Mouse (Mus musculus): Measurements from ENCODE around the gene Kcnd2. TPM values are rescaled to one million over a fixed set of nuclear protein-coding genes. Genes with fewer than 3 reads are reported as not detected.

Gene Kcnd2
- polyA plus RNA-seq, 1 experiment from 2014 or later, result 1.5 TPM

- Histone ChIP-seq H3K9ac (ENCODE audit: low read length) (no peak overlapping the region), H3K4me3 (ENCODE audit: low read length) (no peak overlapping the region), H3K27me3 (ENCODE audit: control insufficient read depth, insufficient read depth, low read length) (no peaks in the 10 kb centered on the region), H3K4me2 (ENCODE audit: low read depth, low read length) (no peak overlapping the region), H3K9me3 (replicated peaks; ENCODE audit: control insufficient read depth, low read length) (no peaks in the 10 kb centered on the region), H3K27ac (ENCODE audit: low read length) (no peak overlapping the region), H3K36me3 (ENCODE audit: control insufficient read depth, insufficient read depth) (peaks cover 9% of the 10 kb centered on the region; the same call in 1 of the 2 replicates), H3K4me1 (ENCODE audit: control insufficient read depth, insufficient read depth, low read length) (no peaks in the 10 kb centered on the region)
- WGBS, result 77% methylated on average over 12 of the region's 12 CpGs
- ATAC-seq (replicated peaks; ENCODE audit: extremely low read depth, insufficient read depth, low FRiP score), result no peak
Measured at GRCm38 (mm10) chr6:21767787-21768221, 552.5 kb downstream of the Kcnd2 start.

GRCm38 (mm10) chr6:21768745-21769446 lies 553.6 kb downstream of the Kcnd2 start:
- no peak for ATAC-seq (replicated peaks; ENCODE audit: extremely low read depth, insufficient read depth, low FRiP score)
- no peak overlapping the region for H3K4me3 ChIP-seq (ENCODE audit: low read length)
- H3K4me2 ChIP-seq (ENCODE audit: low read depth, low read length), result no peak overlapping the region
- 69% methylated on average over 9 of the region's 9 CpGs for WGBS
- no peak overlapping the region for H3K27ac ChIP-seq (ENCODE audit: low read length)
- peaks cover 9% of the 10 kb centered on the region; the same call in 1 of the 2 replicates for H3K36me3 ChIP-seq (ENCODE audit: control insufficient read depth, insufficient read depth)
- H3K9me3 ChIP-seq (replicated peaks; ENCODE audit: control insufficient read depth, low read length), result no peaks in the 10 kb centered on the region
- H3K4me1 ChIP-seq (ENCODE audit: control insufficient read depth, insufficient read depth, low read length), result no peaks in the 10 kb centered on the region
- no peak overlapping the region for H3K9ac ChIP-seq (ENCODE audit: low read length)
- no peaks in the 10 kb centered on the region for H3K27me3 ChIP-seq (ENCODE audit: control insufficient read depth, insufficient read depth, low read length)

DNA sequence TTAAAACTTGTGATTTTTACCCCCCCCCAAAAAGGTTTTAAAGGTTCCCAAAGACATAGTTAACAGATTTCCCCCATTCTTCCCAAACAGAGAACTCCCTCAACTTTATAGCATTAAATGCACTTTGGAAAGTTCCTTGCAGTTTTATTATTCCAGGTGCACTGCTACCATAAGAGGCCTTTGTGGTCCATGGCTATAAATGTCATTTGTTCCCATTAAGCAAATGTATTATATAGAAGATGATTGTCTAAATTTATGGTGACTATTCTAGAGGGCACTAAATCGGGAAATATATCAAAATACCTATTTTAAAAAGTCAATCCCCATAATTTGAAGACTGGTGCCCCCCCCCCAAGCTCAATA lies 554.1 kb downstream of the Kcnd2 start:
- Histone ChIP-seq H3K27me3 (ENCODE audit: control insufficient read depth, insufficient read depth, low read length) (no peaks in the 10 kb centered on the region), H3K4me2 (ENCODE audit: low read depth, low read length) (no peak overlapping the region), H3K9me3 (replicated peaks; ENCODE audit: control insufficient read depth, low read length) (no peaks in the 10 kb centered on the region), H3K27ac (ENCODE audit: low read length) (no peak overlapping the region), H3K4me3 (ENCODE audit: low read length) (no peak overlapping the region), H3K36me3 (ENCODE audit: control insufficient read depth, insufficient read depth) (peaks cover 9% of the 10 kb centered on the region; the same call in 1 of the 2 replicates), H3K9ac (ENCODE audit: low read length) (no peak overlapping the region), H3K4me1 (ENCODE audit: control insufficient read depth, insufficient read depth, low read length) (no peaks in the 10 kb centered on the region)
- WGBS, result 94% methylated on average over 1 of the region's 1 CpGs
- ATAC-seq (replicated peaks; ENCODE audit: extremely low read depth, insufficient read depth, low FRiP score), result no peak

DNA sequence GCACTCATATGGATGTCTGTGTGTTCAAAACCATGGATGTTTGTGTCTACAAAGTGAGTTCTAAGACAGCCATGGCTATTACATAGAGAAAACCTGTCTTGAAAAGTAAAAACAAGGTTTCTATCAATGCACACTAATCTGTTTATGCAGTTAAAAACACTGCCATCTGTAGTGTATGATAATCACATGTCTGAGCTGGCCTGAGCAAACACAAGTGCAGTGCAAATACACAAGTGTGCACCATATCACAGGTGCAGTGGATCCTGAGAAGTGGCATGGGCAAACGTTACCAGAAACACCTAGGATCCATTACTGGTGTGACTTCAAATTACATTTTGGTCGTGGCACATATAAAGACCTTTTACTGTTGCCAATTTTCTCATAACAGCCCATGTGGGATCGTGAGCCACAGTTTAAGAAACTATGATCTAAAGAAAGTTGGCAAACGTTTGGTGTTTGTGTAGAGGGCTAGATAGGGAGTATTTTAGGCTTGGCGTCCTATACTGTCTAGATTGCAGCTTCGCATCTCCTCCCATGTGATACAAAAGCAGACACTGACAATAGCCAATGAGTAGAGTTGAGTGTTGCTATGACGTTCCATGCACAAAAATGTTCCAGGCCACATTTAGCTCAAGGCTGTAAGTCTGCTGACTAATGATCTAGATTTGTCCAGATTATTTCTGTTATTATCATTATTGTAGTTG lies 559.1 kb downstream of the Kcnd2 start:
- ATAC-seq (replicated peaks; ENCODE audit: extremely low read depth, insufficient read depth, low FRiP score), result no peak
- H3K4me1 ChIP-seq (ENCODE audit: control insufficient read depth, insufficient read depth, low read length), result no peaks in the 10 kb centered on the region
- H3K27me3 ChIP-seq (ENCODE audit: control insufficient read depth, insufficient read depth, low read length), result no peaks in the 10 kb centered on the region
- H3K9ac ChIP-seq (ENCODE audit: low read length), result no peak overlapping the region
- no peak overlapping the region for H3K27ac ChIP-seq (ENCODE audit: low read length)
- no peaks in the 10 kb centered on the region for H3K9me3 ChIP-seq (replicated peaks; ENCODE audit: control insufficient read depth, low read length)
- no peak overlapping the region for H3K4me3 ChIP-seq (ENCODE audit: low read length)
- H3K36me3 ChIP-seq (ENCODE audit: control insufficient read depth, insufficient read depth), result peaks cover 12% of the 10 kb centered on the region; the same call in 1 of the 2 replicates
- no peak overlapping the region for H3K4me2 ChIP-seq (ENCODE audit: low read depth, low read length)
- WGBS, result 71% methylated on average over 7 of the region's 7 CpGs
